Mouse (Mus musculus) embryo, embryonic 11 days (tissue): ENCODE results near the gene Rnf144b.
A peak's percentile ranks its signal among the peaks of the same experiment; 100 is the strongest.

Experiments used
- DNase-seq: peaks from one replicate; pipeline ENCODE4 v3.0.0-alpha.2; 2015

The Rnf144b gene

GRCm38 (mm10) chr13:47122537-47123430 lies at the start of gene Rnf144b:
TSS of gene Rnf144b (plus strand) at chr13:47122656.
- DNase-seq, result peak; percentile 76

DNA sequence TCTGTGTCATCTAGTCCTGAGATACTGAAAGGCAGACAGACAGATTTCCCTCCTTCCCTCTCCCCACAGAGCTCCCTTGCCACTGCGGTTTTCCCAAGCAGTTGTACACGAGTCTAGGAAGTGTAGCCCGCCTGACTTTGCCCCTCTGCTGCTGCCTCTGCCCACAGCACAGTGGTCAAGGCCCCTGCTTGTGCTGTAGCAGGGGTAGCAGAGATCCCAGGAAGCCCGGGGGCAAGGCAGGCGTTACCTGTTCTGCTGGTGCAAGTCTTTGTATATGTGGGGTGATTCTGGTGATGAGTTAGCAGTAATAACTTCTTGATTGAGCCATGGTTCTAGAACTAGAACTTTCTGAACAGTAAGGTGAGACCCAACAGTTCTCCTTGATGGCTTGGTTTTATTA lies 46.3 kb upstream of the Rnf144b start:
- DNase-seq, result no peak

GRCm38 (mm10) chr13:47077367-47077766 lies 45.1 kb upstream of the Rnf144b start:
- DNase-seq, result no peak

- no peak for DNase-seq
Observed at GRCm38 (mm10) chr13:47078799-47079198, 43.7 kb upstream of the Rnf144b start.

DNA sequence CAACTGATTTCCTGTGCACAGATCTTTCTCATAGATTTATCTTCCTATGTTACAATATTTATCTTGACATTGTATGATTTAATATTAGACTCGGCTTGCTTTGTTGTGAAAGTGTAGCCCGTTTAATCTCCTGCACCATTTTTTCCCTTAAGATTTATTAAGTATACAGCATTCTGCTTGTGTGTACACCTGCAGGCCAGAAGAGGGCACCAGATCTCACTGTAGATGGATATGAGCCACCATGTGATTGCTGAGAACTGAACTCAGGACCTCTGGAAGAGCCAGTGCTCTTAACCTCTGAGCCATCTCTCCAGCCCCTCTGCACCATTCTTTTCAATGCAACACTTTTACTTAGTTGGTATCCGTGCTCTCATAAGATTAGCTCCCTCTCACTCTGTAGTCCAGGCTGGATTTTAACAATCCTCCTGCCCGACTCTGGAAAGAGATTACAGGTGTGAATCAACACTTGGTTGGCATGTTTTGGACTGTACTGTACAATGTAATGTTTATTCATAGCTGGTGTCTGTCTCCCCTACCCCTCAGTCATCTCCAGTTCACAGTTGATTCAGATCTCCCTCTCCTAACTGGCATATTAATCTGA lies 41.5 kb upstream of the Rnf144b start:
- peak; percentile 11 for DNase-seq

DNA sequence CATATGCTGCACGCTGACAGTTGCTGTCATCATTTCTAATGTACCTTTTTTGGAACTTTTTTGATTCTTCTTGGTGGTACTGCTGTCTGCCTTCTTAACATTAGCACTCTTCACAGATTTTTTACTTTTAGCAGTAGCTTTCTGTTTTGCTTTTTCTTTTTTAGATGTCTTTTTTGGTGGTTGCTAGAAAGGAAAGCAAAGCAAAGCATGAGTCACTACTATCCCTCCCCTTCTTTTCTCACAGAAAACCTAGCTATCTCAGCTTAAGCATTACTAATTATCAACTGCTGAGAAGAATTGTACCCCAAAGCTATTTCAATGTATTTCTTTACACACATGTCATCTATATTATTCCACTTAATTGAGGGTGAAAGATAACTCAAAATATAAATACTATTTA lies 34.0 kb upstream of the Rnf144b start:
- DNase-seq, result no peak

DNA sequence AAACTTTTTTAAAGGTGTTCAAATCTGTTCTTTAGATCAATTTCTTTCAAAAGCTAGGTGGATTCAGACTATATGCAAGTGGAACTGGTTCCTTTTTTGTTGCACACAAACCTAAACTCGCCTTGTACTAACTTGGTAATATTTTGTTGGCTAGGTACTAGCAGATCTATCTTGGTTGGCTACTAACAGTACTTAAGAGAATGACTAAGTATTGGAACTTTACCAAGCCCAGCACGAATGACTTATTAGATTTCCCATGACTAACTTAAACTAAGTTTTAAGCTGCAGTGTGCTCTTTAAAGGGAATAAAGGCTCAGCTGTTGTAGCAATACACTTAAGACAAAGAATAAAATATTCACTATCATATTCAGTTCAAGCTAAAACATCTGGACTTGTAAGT lies 33.2 kb upstream of the Rnf144b start:
- DNase-seq, result no peak

DNA sequence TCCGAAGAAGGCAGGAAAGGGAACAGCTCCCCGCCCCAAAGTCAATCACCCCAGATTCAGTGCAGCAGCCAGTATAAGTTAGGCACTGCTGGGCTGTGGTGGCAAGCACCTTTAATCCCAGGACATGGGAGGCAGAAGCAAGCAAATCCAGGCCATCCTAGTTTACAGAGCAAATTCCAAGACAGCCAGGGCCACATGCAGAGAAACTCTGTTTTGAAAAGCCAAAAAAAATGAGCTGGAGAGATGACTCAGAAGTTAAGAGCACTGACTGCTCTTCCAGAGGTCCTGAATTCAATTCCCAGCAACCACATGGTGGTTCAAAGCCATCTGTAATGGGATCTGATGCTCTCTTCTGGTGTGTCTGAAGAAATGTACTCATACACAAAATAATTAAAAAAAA lies 28.7 kb upstream of the Rnf144b start:
- no peak for DNase-seq

- no peak for DNase-seq
Observed at GRCm38 (mm10) chr13:47096591-47096990, 25.9 kb upstream of the Rnf144b start.

DNA sequence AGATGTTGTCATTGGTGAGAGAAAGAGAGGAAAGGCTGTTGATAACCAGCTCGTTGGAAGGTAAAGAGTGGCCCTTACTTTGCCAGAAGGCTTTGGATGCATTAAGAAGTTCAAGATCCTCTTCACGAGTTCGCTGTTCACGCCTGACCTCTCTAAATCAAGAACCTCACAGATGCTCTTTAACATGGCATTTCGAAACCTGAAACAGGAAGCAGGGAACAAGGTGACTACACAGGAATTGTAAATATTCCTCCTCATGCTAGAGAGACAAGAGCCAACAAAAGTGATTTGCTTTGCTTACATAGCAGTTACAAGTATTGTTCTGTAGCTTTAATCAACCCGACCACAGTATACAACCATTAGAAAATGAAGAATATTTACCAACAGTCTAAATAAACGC lies 23.2 kb upstream of the Rnf144b start:
- no peak for DNase-seq

DNA sequence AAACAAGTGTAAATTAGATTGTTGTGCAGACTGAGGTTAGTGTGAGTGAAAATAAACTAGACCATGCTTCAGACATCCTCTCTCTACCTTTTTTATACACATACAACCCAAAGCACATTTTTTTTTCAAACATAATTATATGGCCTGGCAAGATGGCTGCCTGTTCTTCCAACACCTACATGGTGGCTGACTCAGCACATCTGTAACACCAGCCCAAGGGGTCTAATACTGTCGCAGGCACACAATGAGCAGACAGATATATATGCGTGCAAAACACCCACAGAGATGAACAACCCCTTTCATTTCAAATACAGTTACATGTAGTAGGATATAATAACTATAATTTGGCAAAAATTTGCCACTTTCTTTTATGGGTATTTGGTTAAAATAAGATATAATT lies 21.9 kb upstream of the Rnf144b start:
- DNase-seq, result no peak

- no peak for DNase-seq
Observed at GRCm38 (mm10) chr13:47104146-47104545, 18.3 kb upstream of the Rnf144b start.

GRCm38 (mm10) chr13:47104856-47105541 lies 17.5 kb upstream of the Rnf144b start:
- DNase-seq, result peak; percentile 68

- DNase-seq, result peak; percentile 96
Observed at GRCm38 (mm10) chr13:47105711-47106579, 16.5 kb upstream of the Rnf144b start, which contains the start of gene Dek. TSS of gene Dek (minus strand) at chr13:47106201.

DNA sequence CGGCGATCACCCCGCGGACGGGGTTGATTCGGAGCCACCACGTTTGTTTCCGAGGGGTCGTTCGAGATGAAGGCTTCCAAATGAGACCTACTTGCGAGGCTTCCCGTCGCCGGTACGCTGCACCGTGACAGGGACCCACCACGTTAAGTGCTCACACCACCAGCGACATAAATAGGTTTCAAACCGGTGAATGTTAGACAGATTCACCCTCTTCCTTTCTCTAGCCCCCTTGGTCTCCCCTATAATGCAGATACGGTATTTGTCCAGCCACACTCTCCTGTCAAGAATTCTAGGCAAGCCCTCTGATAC lies 15.9 kb upstream of the Rnf144b start:
- DNase-seq, result no peak

DNA sequence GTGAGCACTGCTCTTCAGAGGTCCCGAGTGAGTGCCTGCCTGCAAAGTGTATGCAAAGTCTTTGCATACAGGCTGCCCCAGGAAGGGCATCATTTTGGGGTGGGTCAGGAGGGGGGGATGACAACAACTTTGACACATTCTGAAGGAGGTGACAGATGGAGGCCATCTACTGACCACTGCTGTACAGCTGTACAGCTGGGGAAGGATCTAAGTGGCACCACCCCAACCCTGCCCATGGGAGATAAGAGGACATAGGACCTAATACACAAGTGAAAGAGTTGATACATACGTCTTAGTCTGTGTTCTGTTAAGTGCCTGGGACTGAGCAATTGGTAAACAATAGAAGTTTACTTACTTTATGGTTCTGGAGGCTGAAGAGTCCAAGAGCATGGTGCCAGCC lies 13.2 kb upstream of the Rnf144b start:
- DNase-seq, result no peak

- no peak for DNase-seq
Observed at GRCm38 (mm10) chr13:47111185-47111584, 11.3 kb upstream of the Rnf144b start.

DNA sequence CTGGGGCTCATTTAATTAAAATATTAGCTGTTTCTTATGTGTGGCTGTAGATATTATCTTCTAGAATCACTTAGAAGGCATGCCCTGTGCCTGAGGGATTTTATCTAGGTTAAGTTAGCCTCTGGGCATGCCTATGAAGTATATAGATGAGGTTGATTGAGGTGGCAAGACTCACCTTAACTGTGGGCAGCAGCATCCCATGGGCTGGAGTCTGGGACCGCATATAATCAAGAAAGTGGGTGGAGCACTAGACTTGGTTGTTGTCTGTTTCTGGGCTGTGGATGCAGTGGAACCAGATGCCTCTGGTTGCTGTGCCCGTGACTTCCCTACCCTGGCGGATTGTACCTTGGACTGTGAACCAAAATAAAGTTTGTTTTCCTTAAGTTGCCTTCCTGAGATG lies 10.4 kb upstream of the Rnf144b start:
- no peak for DNase-seq

DNA sequence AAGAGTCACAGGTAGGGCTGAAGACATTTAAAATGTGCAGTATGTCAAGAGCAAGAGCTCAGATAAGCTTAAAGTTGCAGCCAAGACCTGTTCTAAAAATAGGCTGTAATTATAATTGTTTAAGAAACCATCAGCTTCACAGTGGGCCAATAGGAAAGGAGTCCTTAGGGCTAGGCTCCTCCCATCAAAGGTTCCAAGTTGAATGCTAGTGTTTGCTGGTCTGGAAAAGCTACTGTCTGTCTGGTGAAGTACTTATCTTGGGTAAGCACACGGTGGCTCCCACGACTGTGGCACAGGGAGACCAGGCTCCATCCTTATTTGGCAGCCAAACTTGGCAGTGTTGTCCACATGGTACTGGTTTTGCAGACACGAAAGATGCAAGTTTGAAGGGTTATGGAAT lies 9.5 kb upstream of the Rnf144b start:
- DNase-seq, result no peak

- no peak for DNase-seq
Observed at GRCm38 (mm10) chr13:47116000-47116399, 6.5 kb upstream of the Rnf144b start.

GRCm38 (mm10) chr13:47121333-47121889 lies 1.0 kb upstream of the Rnf144b start:
- DNase-seq, result no peak

- DNase-seq, result peak; percentile 47
Observed at GRCm38 (mm10) chr13:47124449-47124848, 2.0 kb downstream of the Rnf144b start.

DNA sequence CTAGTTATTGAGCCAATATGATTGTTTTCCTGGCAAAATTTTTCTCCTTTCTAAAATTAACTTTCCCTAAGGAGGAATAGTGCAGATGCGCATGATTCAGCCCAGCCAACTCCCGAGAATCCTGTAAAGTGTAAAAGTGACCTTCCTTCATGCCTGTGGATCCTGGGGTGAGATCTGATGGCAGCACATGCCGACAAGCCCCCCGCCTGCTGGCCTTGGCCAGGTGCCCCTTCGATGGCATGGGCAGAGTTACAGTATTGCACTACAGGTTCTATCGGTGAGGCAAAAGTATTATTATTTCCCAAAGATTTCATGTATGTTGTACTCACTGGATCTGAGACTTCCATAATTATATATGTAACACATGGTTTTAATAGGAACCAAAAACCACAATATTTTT lies 2.5 kb downstream of the Rnf144b start:
- no peak for DNase-seq
